Mouse (Mus musculus) limb, embryonic 14.5 days (tissue): Measurements from ENCODE around the gene Ttf2. TPM values are rescaled to one million over a fixed set of nuclear protein-coding genes. Genes with fewer than 3 reads are reported as not detected.

Experiments
- ATAC-seq: fragments of 200-750 bp; cut with Nextera tagmentation; 2 replicates; pipeline ENCODE4 v1.8.0; 2017; ENCODE audit warnings: low read depth, moderate number of reproducible peaks, moderate TSS enrichment; ENCODE audit not compliant: low FRiP score
- DNase-seq: peaks from one replicate; pipeline ENCODE4 v3.0.0-alpha.2; 2015; ENCODE audit warnings: low spot score
- H3K27ac ChIP-seq: fragments of 300-500 bp; sonication (generic); replicated peaks from 2 replicates; pipeline ENCODE4 v1.5.1; 2014; ENCODE audit warnings: low read depth, mild to moderate bottlenecking, low read length, moderate library complexity, mixed read lengths
- H3K27me3 ChIP-seq: fragments of 300-500 bp; sonication (generic); 2 replicates; pipeline ENCODE4 v1.6.1; 2014; ENCODE audit warnings: low read length, mixed read lengths; ENCODE audit not compliant: control insufficient read depth, insufficient read depth
- H3K36me3 ChIP-seq: fragments of 300-500 bp; sonication (generic); 2 replicates; pipeline ENCODE4 v1.6.1; 2014; ENCODE audit warnings: mild to moderate bottlenecking, low read length, moderate library complexity, mixed read lengths; ENCODE audit not compliant: control insufficient read depth, insufficient read depth
- H3K4me1 ChIP-seq: fragments of 300-500 bp; sonication (generic); 2 replicates; pipeline ENCODE4 v1.6.1; 2014; ENCODE audit warnings: antibody characterized with exemption, low read length, mixed read lengths; ENCODE audit not compliant: control insufficient read depth, insufficient read depth
- H3K4me2 ChIP-seq: fragments of 300-500 bp; sonication (generic); replicated peaks from 2 replicates; pipeline ENCODE4 v1.6.1; 2014; ENCODE audit warnings: low read depth, mild to moderate bottlenecking, low read length, moderate library complexity; ENCODE audit not compliant: severe bottlenecking
- H3K4me3 ChIP-seq: fragments of 300-500 bp; sonication (generic); replicated peaks from 2 replicates; pipeline ENCODE4 v1.5.1; 2014; ENCODE audit warnings: low read length
- H3K9ac ChIP-seq: fragments of 300-500 bp; sonication (generic); 2 replicates; pipeline ENCODE4 v1.6.1; 2014; ENCODE audit warnings: mild to moderate bottlenecking, low read depth, low read length, moderate library complexity; ENCODE audit not compliant: severe bottlenecking
- H3K9me3 ChIP-seq: fragments of 300-500 bp; sonication (generic); 2 replicates; pipeline ENCODE4 v1.6.1; 2016; ENCODE audit warnings: low read length; ENCODE audit not compliant: control insufficient read depth
- POLR2A ChIP-seq: fragments of 200-500 bp; IDR thresholded peaks from 2 replicates; pipeline ENCODE4 v1.8.0; 2012; ENCODE audit warnings: inconsistent platforms, mild to moderate bottlenecking, moderate library complexity, borderline replicate concordance; ENCODE audit not compliant: insufficient read depth, insufficient read length; ENCODE audit errors: extremely low read depth
- WGBS: fragments of 180-500 bp; shearing (Covaris S2); extraction: QIAGEN DNeasy Blood & Tissue Kit; methylation state at CpG from one replicate; pipeline ENCODE4 v1.1.7; 2014; 5-methylcytosine and 5-hydroxymethylcytosine counted together
- polyA plus RNA-seq, 2 experiments: library from polyadenylated mRNA; depleted of rRNA in 1 of 2; stranded (reverse) in 1 of 2; unstranded in 1 of 2; fragments of >200 nt; fragmentation: Nextera tagmentation in 1 of 2; extraction: Ambion mirVana in 1 of 2; gene quantifications; 2 replicates each; pipeline versions ENCODE4 v1.2.1 to v1.2.3; 2012 to 2014

Ttf2 gene
- polyA plus RNA-seq, 2 experiments, result 14.0 TPM

- Histone ChIP-seq H3K27me3 (no peaks in the 10 kb centered on the region), H3K9ac (no peak overlapping the region), H3K4me3 (no peak overlapping the region), H3K36me3 (no peaks in the 10 kb centered on the region), H3K4me1 (no peaks in the 10 kb centered on the region), H3K9me3 (no peaks in the 10 kb centered on the region), H3K4me2 (no peak overlapping the region), H3K27ac (no peak overlapping the region)
- TF ChIP-seq POLR2A, result no peak
- whole genome bisulfite sequencing, result 76% methylated on average over 10 of the region's 10 CpGs
- ATAC-seq (no peak), DNase-seq (no peak)
Measured at GRCm38 (mm10) chr3:100997785-100998570, 28.5 kb upstream of the Ttf2 start.

- TF ChIP-seq POLR2A, result no peak
- no peak overlapping the region for H3K4me2 ChIP-seq
- ATAC-seq, result no peak
- DNase-seq, result no peak
- no peaks in the 10 kb centered on the region for H3K36me3 ChIP-seq
- no peak overlapping the region for H3K4me3 ChIP-seq
- no peaks in the 10 kb centered on the region for H3K27me3 ChIP-seq
- no peaks in the 10 kb centered on the region for H3K9me3 ChIP-seq
- WGBS, result 80% methylated on average over 4 of the region's 4 CpGs
- H3K4me1 ChIP-seq, result no peaks in the 10 kb centered on the region
- no peak overlapping the region for H3K27ac ChIP-seq
- no peak overlapping the region for H3K9ac ChIP-seq
Measured at GRCm38 (mm10) chr3:100994252-100994651, 24.8 kb upstream of the Ttf2 start.

GRCm38 (mm10) chr3:100993718-100994117 is 24.3 kb upstream of the Ttf2 start:
- Histone ChIP-seq H3K4me3 (no peak overlapping the region), H3K4me1 (no peaks in the 10 kb centered on the region), H3K4me2 (no peak overlapping the region), H3K9me3 (no peaks in the 10 kb centered on the region), H3K27ac (no peak overlapping the region), H3K36me3 (no peaks in the 10 kb centered on the region), H3K9ac (no peak overlapping the region), H3K27me3 (no peaks in the 10 kb centered on the region)
- no peak for TF ChIP-seq POLR2A
- ATAC-seq (no peak), DNase-seq (no peak)
- WGBS, result 66% methylated on average over 15 of the region's 15 CpGs

GRCm38 (mm10) chr3:100993158-100993557 is 23.7 kb upstream of the Ttf2 start:
- no peak for ATAC-seq
- no peak overlapping the region for H3K27ac ChIP-seq
- H3K36me3 ChIP-seq, result no peaks in the 10 kb centered on the region
- H3K27me3 ChIP-seq, result no peaks in the 10 kb centered on the region
- DNase-seq, result no peak
- no peak overlapping the region for H3K9ac ChIP-seq
- 81% methylated on average over 7 of the region's 7 CpGs for WGBS
- no peaks in the 10 kb centered on the region for H3K4me1 ChIP-seq
- no peaks in the 10 kb centered on the region for H3K9me3 ChIP-seq
- H3K4me3 ChIP-seq, result no peak overlapping the region
- TF ChIP-seq POLR2A, result no peak
- no peak overlapping the region for H3K4me2 ChIP-seq

GRCm38 (mm10) chr3:100990231-100990630 is 20.8 kb upstream of the Ttf2 start:
- 57% methylated on average over 1 of the region's 1 CpGs for WGBS
- no peak for DNase-seq

GRCm38 (mm10) chr3:100989417-100989816 is 20.0 kb upstream of the Ttf2 start:
- H3K27me3 ChIP-seq, result no peaks in the 10 kb centered on the region
- no peak for TF ChIP-seq POLR2A
- H3K4me2 ChIP-seq, result no peak overlapping the region
- no peaks in the 10 kb centered on the region for H3K4me1 ChIP-seq
- no peak overlapping the region for H3K27ac ChIP-seq
- H3K4me3 ChIP-seq, result no peak overlapping the region
- DNase-seq (no peak), ATAC-seq (no peak)
- H3K9me3 ChIP-seq, result no peaks in the 10 kb centered on the region
- H3K36me3 ChIP-seq, result no peaks in the 10 kb centered on the region
- no peak overlapping the region for H3K9ac ChIP-seq
- WGBS, result 52% methylated on average over 12 of the region's 12 CpGs

More at GRCm38 (mm10) chr3:100990231-100990630, 20.8 kb upstream of the Ttf2 start:
- H3K27ac ChIP-seq, result no peak overlapping the region
- no peaks in the 10 kb centered on the region for H3K4me1 ChIP-seq
- no peaks in the 10 kb centered on the region for H3K9me3 ChIP-seq
- H3K36me3 ChIP-seq, result no peaks in the 10 kb centered on the region
- H3K9ac ChIP-seq, result no peak overlapping the region
- H3K4me3 ChIP-seq, result no peak overlapping the region
- no peak for TF ChIP-seq POLR2A
- H3K4me2 ChIP-seq, result no peak overlapping the region
- H3K27me3 ChIP-seq, result no peaks in the 10 kb centered on the region
- ATAC-seq, result no peak
